18 mouse cellular contexts compared by ENCODE assay signal in the genomic region with DNA sequence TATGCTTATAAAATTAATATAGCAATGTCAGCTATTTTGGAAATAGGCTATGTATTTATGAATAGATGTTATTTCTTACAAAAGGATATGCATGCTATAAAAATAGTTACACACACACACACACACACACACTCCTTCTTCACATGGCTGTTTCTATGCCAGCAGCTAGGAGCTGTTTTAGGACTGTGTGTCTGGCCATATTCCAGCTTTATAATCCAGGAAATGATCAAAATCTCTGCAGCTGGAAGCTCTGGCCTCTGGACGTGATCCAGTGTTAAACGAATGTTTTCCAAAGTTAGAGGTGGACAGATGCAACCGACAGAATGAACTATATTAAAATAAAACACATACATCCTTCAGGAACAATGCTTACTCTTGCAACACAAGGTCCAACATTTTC.
DNase-seq lines count a peak whose midpoint lies in the region; ATAC-seq and TF ChIP-seq lines count a peak whose summit lies in the region.
"Had no signal": no experiment of that assay in that cellular context is flagged by ENCODE, and none has a peak within 500 bp of the region (broad histone marks: within the 10 kb centered on the region; RNA-seq: fewer than 3 reads in every experiment).

No protein-coding gene starts in this region.

- H3K9ac ChIP-seq in kidney, postnatal 0 days (ENCODE audit: low read depth, low read length): no peak overlapping the region
- H3K9ac ChIP-seq in lung, postnatal 0 days (replicated peaks; ENCODE audit: low read depth): no peak overlapping the region
- no peak overlapping the region for H3K9ac ChIP-seq in stomach, embryonic 16.5 days (ENCODE audit: low read length)
- H3K9ac ChIP-seq: heart, embryonic 13.5 days; midbrain, embryonic 12.5 days; neural tube, embryonic 13.5 days had no signal

- 0 out of 2 replicates have a peak, but pooled peaks have one; percentile 29 for TF ChIP-seq EP300 in lung, postnatal 0 days (IDR thresholded peaks at IDR 0.05)

- TF ChIP-seq POLR2A in kidney, adult 2 months (IDR thresholded peaks at IDR 0.05; ENCODE audit: low read depth, low read length): no peak
- TF ChIP-seq POLR2A in lung, adult 2 months (IDR thresholded peaks at IDR 0.05; ENCODE audit: borderline replicate concordance, extremely low read depth, low read depth, low read length): no peak

- H3K9me3 ChIP-seq in kidney, postnatal 0 days (replicated peaks; ENCODE audit: low read length): no peaks in the 10 kb centered on the region
- H3K9me3 ChIP-seq in lung, postnatal 0 days (ENCODE audit: low read length): no peaks in the 10 kb centered on the region
- H3K9me3 ChIP-seq in stomach, embryonic 16.5 days (replicated peaks; ENCODE audit: control insufficient read depth, low read length): no peaks in the 10 kb centered on the region
- H3K9me3 ChIP-seq: heart, embryonic 13.5 days; midbrain, embryonic 12.5 days; neural tube, embryonic 13.5 days had no signal

- no peak for ATAC-seq in kidney, postnatal 0 days (replicated peaks; ENCODE audit: low FRiP score, low read depth)
- ATAC-seq in lung, postnatal 0 days: peak; percentile 57
- ATAC-seq in stomach, embryonic 16.5 days (ENCODE audit: insufficient read depth, low FRiP score): peak; percentile 79; the same call in 1 of the 2 replicates
- ATAC-seq: activated CD4-positive, CD25-positive, alpha-beta regulatory T cell, adult 4 months; forebrain, embryonic 14.5 days; hindbrain, postnatal 0 days; Patski had no signal

- no peaks in the 10 kb centered on the region for H3K36me3 ChIP-seq in kidney, postnatal 0 days (ENCODE audit: insufficient read depth, low read length)
- H3K36me3 ChIP-seq in kidney, adult 2 months (ENCODE audit: control insufficient read depth, insufficient read depth, low read length): no peaks in the 10 kb centered on the region
- H3K36me3 ChIP-seq in lung, postnatal 0 days (ENCODE audit: insufficient read depth, low read length): no peaks in the 10 kb centered on the region
- H3K36me3 ChIP-seq in stomach, embryonic 16.5 days (ENCODE audit: control insufficient read depth, insufficient read depth, low read length): no peaks in the 10 kb centered on the region
- H3K36me3 ChIP-seq: heart, embryonic 13.5 days; midbrain, embryonic 12.5 days; neural tube, embryonic 13.5 days had no signal

- WGBS in kidney, postnatal 0 days: 41% methylated on average over 3 of the region's 3 CpGs
- 47% methylated on average over 3 of the region's 3 CpGs for WGBS in kidney, adult 2 months
- WGBS in lung, postnatal 0 days: 34% methylated on average over 3 of the region's 3 CpGs
- 39% methylated on average over 3 of the region's 3 CpGs for WGBS in lung, adult 2 months
- WGBS in stomach, embryonic 16.5 days: 37% methylated on average over 3 of the region's 3 CpGs

- no peak overlapping the region for H3K27ac ChIP-seq in kidney, postnatal 0 days
- no peak overlapping the region for H3K27ac ChIP-seq in kidney, adult 2 months (ENCODE audit: insufficient read depth, low read depth, low read length)
- H3K27ac ChIP-seq in lung, postnatal 0 days (ENCODE audit: low read length): no peak overlapping the region
- no peak overlapping the region; the same call in 1 of the 2 replicates for H3K27ac ChIP-seq in stomach, embryonic 16.5 days (ENCODE audit: low read length)
- H3K27ac ChIP-seq: heart, embryonic 13.5 days; hindbrain, postnatal 0 days; macrophage; midbrain, embryonic 12.5 days; neural tube, embryonic 13.5 days had no signal

- no peaks in the 10 kb centered on the region for H3K27me3 ChIP-seq in kidney, postnatal 0 days (ENCODE audit: insufficient read depth, low read length)
- H3K27me3 ChIP-seq in kidney, adult 2 months (replicated peaks; ENCODE audit: control insufficient read depth, insufficient read depth, low read length): no peaks in the 10 kb centered on the region
- no peaks in the 10 kb centered on the region for H3K27me3 ChIP-seq in lung, postnatal 0 days (replicated peaks; ENCODE audit: insufficient read depth, low read length)
- H3K27me3 ChIP-seq in stomach, embryonic 16.5 days (ENCODE audit: control insufficient read depth, insufficient read depth, low read length): no peaks in the 10 kb centered on the region
- H3K27me3 ChIP-seq: heart, embryonic 13.5 days; midbrain, embryonic 12.5 days; neural tube, embryonic 13.5 days; Patski had no signal

- DNase-seq in kidney, postnatal 0 days (ENCODE audit: low spot score): peak; percentile 55
- DNase-seq in kidney, adult 2 months: no peak
- DNase-seq in lung, postnatal 0 days (ENCODE audit: low spot score): peak; percentile 64
- no peak for DNase-seq in lung, adult 2 months
- DNase-seq in gonadal fat pad, adult 2 months (ENCODE audit: low read depth): peak; percentile 55
- no peak for DNase-seq in cerebellum, adult 9-11 months
- DNase-seq: cerebellum, postnatal 10 days; layer of hippocampus, postnatal 36 days had no signal

- no peak overlapping the region for H3K4me3 ChIP-seq in kidney, postnatal 0 days (replicated peaks; ENCODE audit: low read depth, low read length)
- H3K4me3 ChIP-seq in kidney, adult 2 months (ENCODE audit: insufficient read depth, low read depth, low read length): no peak overlapping the region
- no peak overlapping the region for H3K4me3 ChIP-seq in lung, postnatal 0 days (ENCODE audit: low read depth, low read length)
- no peak overlapping the region for H3K4me3 ChIP-seq in lung, adult 2 months (replicated peaks; ENCODE audit: extremely low read depth, low read depth, low read length)
- H3K4me3 ChIP-seq in stomach, embryonic 16.5 days (replicated peaks; ENCODE audit: low read length): no peak overlapping the region
- H3K4me3 ChIP-seq: heart, embryonic 13.5 days; midbrain, embryonic 12.5 days; neural tube, embryonic 13.5 days had no signal

- TF ChIP-seq CTCF in kidney, postnatal 0 days (IDR thresholded peaks at IDR 0.05; ENCODE audit: low read depth): no peak
- no peak for TF ChIP-seq CTCF in kidney, adult 2 months (conservative IDR thresholded peaks at IDR 0.05; ENCODE audit: insufficient read depth, insufficient read length, low read depth, low read length)
- TF ChIP-seq CTCF in lung, postnatal 0 days (IDR thresholded peaks at IDR 0.05): no peak
- no peak for TF ChIP-seq CTCF in lung, adult 2 months (IDR thresholded peaks at IDR 0.05; ENCODE audit: insufficient read depth, low read length)

- H3K4me1 ChIP-seq in kidney, postnatal 0 days (replicated peaks; ENCODE audit: insufficient read depth, low read length): no peaks in the 10 kb centered on the region
- H3K4me1 ChIP-seq in kidney, adult 2 months (ENCODE audit: control insufficient read depth, insufficient read depth, low read length): no peaks in the 10 kb centered on the region
- no peaks in the 10 kb centered on the region; the same call in 1 of the 2 replicates for H3K4me1 ChIP-seq in lung, postnatal 0 days (ENCODE audit: insufficient read depth, low read depth, low read length)
- no peaks in the 10 kb centered on the region for H3K4me1 ChIP-seq in lung, adult 2 months (ENCODE audit: control insufficient read depth, insufficient read depth, low read length)
- H3K4me1 ChIP-seq in stomach, embryonic 16.5 days (ENCODE audit: control insufficient read depth, insufficient read depth, low read length): peaks cover 6% of the 10 kb centered on the region; the same call in 1 of the 2 replicates
- H3K4me1 ChIP-seq: heart, embryonic 13.5 days; midbrain, embryonic 12.5 days; neural tube, embryonic 13.5 days had no signal

- no peak overlapping the region for H3K4me2 ChIP-seq in kidney, postnatal 0 days (ENCODE audit: low read length)
- H3K4me2 ChIP-seq in lung, postnatal 0 days (replicated peaks; ENCODE audit: low read depth, low read length): no peak overlapping the region
- H3K4me2 ChIP-seq in stomach, embryonic 16.5 days (ENCODE audit: low read depth, low read length): no peak overlapping the region
- H3K4me2 ChIP-seq: heart, embryonic 13.5 days; liver, embryonic 11.5 days; midbrain, embryonic 12.5 days; neural tube, embryonic 13.5 days had no signal

Comparison
In these comparisons a context has a peak if more than half of its experiments do, and no peak if none do; other contexts are left out.
1. DNase-seq: peak in kidney, postnatal 0 days (single experiment), lung, postnatal 0 days (single experiment) and gonadal fat pad, adult 2 months (single experiment); none in kidney, adult 2 months (single experiment), lung, adult 2 months (single experiment) and cerebellum, adult 9-11 months (single experiment).